Mouse (Mus musculus): Measurements from ENCODE around the gene Cnot8.

GRCm38 (mm10) chr11:58102581-58103343, 1.2 kb upstream of the Cnot8 start:
- TF ChIP-seq CTCF (IDR thresholded peaks at IDR 0.05; ENCODE audit: borderline replicate concordance, extremely low read depth, insufficient read depth, insufficient read length), result no peak
- no peak for TF ChIP-seq POLR2A (IDR thresholded peaks at IDR 0.05; ENCODE audit: borderline replicate concordance, extremely low read depth, insufficient read depth, insufficient read length, poor library complexity, severe bottlenecking)
